Mouse (Mus musculus): ENCODE data around the gene Wfdc12. TPM values are rescaled to one million over a fixed set of nuclear protein-coding genes. Genes with fewer than 3 reads are reported as not detected.

Gene Wfdc12
- not detected for polyA plus RNA-seq (2014; fragmentation: Illumina TruSeq; extraction: RNeasy Lipid Tissue Mini Kit (QIAGEN cat#74804); ENCODE audit: low read depth, low replicate concordance)

GRCm38 (mm10) chr2:164190576-164190975 lies at the start of gene Wfdc12:
Wfdc12 (minus strand) TSS chr2:164190608.

GRCm38 (mm10) chr2:164238366-164238765 lies 48.0 kb upstream of the Wfdc12 start, which contains the start of gene Svs2:
Svs2 (minus strand) TSS chr2:164238466.

GRCm38 (mm10) chr2:164221522-164221921 lies 31.1 kb upstream of the Wfdc12 start, which contains the start of gene Wfdc15b:
Wfdc15b (minus strand) TSS chr2:164221660.

GRCm38 (mm10) chr2:164199626-164200327 lies 9.4 kb upstream of the Wfdc12 start, which contains the start of gene Wfdc15a:
Wfdc15a (minus strand) TSS chr2:164200130.

GRCm38 (mm10) chr2:164182692-164183255 lies 7.6 kb downstream of the Wfdc12 start, which contains the start of gene Wfdc5:
Wfdc5 (minus strand) TSS chr2:164182742.

GRCm38 (mm10) chr2:164170902-164171301 lies 19.5 kb downstream of the Wfdc12 start, which contains the start of gene Kcns1:
Kcns1 (minus strand) TSS chr2:164171113.

Other genes starting within 250 kb of the Wfdc12 start
- gene Ywhab, start 195.6 kb downstream of the Wfdc12 start, polyA plus RNA-seq (2014; fragmentation: Illumina TruSeq; extraction: RNeasy Lipid Tissue Mini Kit (QIAGEN cat#74804); ENCODE audit: low read depth, low replicate concordance), result 394 TPM
- gene Pabpc1l, start 165.2 kb downstream of the Wfdc12 start, polyA plus RNA-seq (2014; fragmentation: Illumina TruSeq; extraction: RNeasy Lipid Tissue Mini Kit (QIAGEN cat#74804); ENCODE audit: low read depth, low replicate concordance), result 1.6 TPM
- gene Stk4, start 120.3 kb downstream of the Wfdc12 start, polyA plus RNA-seq (2014; fragmentation: Illumina TruSeq; extraction: RNeasy Lipid Tissue Mini Kit (QIAGEN cat#74804); ENCODE audit: low read depth, low replicate concordance), result 81.9 TPM
- gene Tomm34, start 119.4 kb downstream of the Wfdc12 start, polyA plus RNA-seq (2014; fragmentation: Illumina TruSeq; extraction: RNeasy Lipid Tissue Mini Kit (QIAGEN cat#74804); ENCODE audit: low read depth, low replicate concordance), result 15.3 TPM
- gene Kcns1, start 19.5 kb downstream of the Wfdc12 start, polyA plus RNA-seq (2014; fragmentation: Illumina TruSeq; extraction: RNeasy Lipid Tissue Mini Kit (QIAGEN cat#74804); ENCODE audit: low read depth, low replicate concordance), result not detected
- gene Wfdc5, start 7.9 kb downstream of the Wfdc12 start, polyA plus RNA-seq (2014; fragmentation: Illumina TruSeq; extraction: RNeasy Lipid Tissue Mini Kit (QIAGEN cat#74804); ENCODE audit: low read depth, low replicate concordance), result not detected
- gene Wfdc15a, start 9.5 kb upstream of the Wfdc12 start, polyA plus RNA-seq (2014; fragmentation: Illumina TruSeq; extraction: RNeasy Lipid Tissue Mini Kit (QIAGEN cat#74804); ENCODE audit: low read depth, low replicate concordance), result not detected
- not detected for gene Wfdc15b, start 31.1 kb upstream of the Wfdc12 start, polyA plus RNA-seq (2014; fragmentation: Illumina TruSeq; extraction: RNeasy Lipid Tissue Mini Kit (QIAGEN cat#74804); ENCODE audit: low read depth, low replicate concordance)
- gene Svs2, start 47.9 kb upstream of the Wfdc12 start, polyA plus RNA-seq (2014; fragmentation: Illumina TruSeq; extraction: RNeasy Lipid Tissue Mini Kit (QIAGEN cat#74804); ENCODE audit: low read depth, low replicate concordance), result not detected
- not detected for gene Svs3b, start 66.0 kb upstream of the Wfdc12 start, polyA plus RNA-seq (2014; fragmentation: Illumina TruSeq; extraction: RNeasy Lipid Tissue Mini Kit (QIAGEN cat#74804); ENCODE audit: low read depth, low replicate concordance)
- gene Svs4, start 87.9 kb upstream of the Wfdc12 start, polyA plus RNA-seq (2014; fragmentation: Illumina TruSeq; extraction: RNeasy Lipid Tissue Mini Kit (QIAGEN cat#74804); ENCODE audit: low read depth, low replicate concordance), result not detected
- gene Svs3a, start 98.7 kb upstream of the Wfdc12 start, polyA plus RNA-seq (2014; fragmentation: Illumina TruSeq; extraction: RNeasy Lipid Tissue Mini Kit (QIAGEN cat#74804); ENCODE audit: low read depth, low replicate concordance), result not detected
- gene Svs6, start 126.1 kb upstream of the Wfdc12 start, polyA plus RNA-seq (2014; fragmentation: Illumina TruSeq; extraction: RNeasy Lipid Tissue Mini Kit (QIAGEN cat#74804); ENCODE audit: low read depth, low replicate concordance), result not detected
- gene Svs5, start 142.1 kb upstream of the Wfdc12 start, polyA plus RNA-seq (2014; fragmentation: Illumina TruSeq; extraction: RNeasy Lipid Tissue Mini Kit (QIAGEN cat#74804); ENCODE audit: low read depth, low replicate concordance), result not detected
- gene Slpi, start 198.5 kb upstream of the Wfdc12 start, polyA plus RNA-seq (2014; fragmentation: Illumina TruSeq; extraction: RNeasy Lipid Tissue Mini Kit (QIAGEN cat#74804); ENCODE audit: low read depth, low replicate concordance), result not detected
- gene Rbpjl, start 212.5 kb upstream of the Wfdc12 start, polyA plus RNA-seq (2014; fragmentation: Illumina TruSeq; extraction: RNeasy Lipid Tissue Mini Kit (QIAGEN cat#74804); ENCODE audit: low read depth, low replicate concordance), result not detected
- gene Matn4, start 214.6 kb upstream of the Wfdc12 start, polyA plus RNA-seq (2014; fragmentation: Illumina TruSeq; extraction: RNeasy Lipid Tissue Mini Kit (QIAGEN cat#74804); ENCODE audit: low read depth, low replicate concordance), result not detected

All from adrenal gland, adult 10 weeks (tissue).